Mouse (Mus musculus) heart, postnatal 4 days (tissue): Measurements from ENCODE around the gene Alg6. TPM values are rescaled to one million over a fixed set of nuclear protein-coding genes. Genes with fewer than 3 reads are reported as not detected.
A peak's percentile ranks its signal among the peaks of the same experiment; 100 is the strongest.

Experiments used
- DNase-seq: peaks from one replicate; pipeline ENCODE4 v3.0.0; 2021
- total RNA-seq, 2 experiments: library from RNA; stranded (reverse); gene quantifications; 2 replicates each; pipeline ENCODE4 v1.2.3; 2021

Alg6 gene
- 1 to 10 TPM; 9.2 to 10.0 TPM for total RNA-seq

DNA sequence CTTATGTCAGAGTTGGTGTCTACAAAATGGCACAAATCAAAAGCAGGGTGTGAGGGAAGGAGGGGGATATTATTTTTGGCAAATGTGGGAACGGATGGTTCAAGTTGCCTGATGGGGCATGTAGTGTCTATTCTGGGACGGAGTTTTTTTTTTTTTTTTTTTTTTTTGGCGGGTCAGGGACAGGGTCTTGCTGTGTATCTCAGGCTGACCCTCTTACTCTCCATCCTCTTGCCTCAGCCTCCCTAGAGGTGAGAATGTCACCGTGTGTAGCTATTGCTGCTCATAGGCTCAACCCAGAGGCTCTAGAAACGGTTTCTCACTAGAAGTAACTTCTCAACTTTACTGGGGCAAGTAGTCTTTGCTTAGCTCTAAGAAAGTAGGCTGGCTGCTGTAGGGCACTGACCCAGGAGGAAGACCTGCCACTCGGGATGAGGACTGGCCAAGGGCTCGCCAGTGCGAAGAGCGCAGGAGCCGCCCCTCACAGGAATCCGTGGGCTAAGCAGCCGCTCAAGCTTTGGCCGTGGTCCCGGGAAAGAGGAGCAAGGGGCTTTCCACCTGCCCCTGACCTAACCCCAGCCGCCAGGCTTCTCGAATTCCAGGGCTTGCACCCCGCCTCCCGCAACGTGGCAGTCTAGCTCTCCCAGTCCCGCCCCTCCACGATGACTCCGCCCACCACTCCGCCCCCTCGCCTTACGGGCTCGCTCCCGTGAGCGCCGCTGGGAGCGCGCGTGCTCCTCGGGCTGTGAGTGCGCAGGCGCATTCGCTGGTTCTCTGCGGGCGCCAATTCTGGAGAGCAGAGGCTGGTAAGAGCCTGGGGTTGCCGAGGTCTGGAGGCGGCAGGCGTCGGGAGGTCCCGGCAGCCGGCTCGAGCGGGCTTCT lies at the start of gene Alg6:
Gene Alg6 (plus strand): TSS at position 761 of the 879 bp plus-strand sequence.
- DNase-seq, result peak; percentile 99

DNA sequence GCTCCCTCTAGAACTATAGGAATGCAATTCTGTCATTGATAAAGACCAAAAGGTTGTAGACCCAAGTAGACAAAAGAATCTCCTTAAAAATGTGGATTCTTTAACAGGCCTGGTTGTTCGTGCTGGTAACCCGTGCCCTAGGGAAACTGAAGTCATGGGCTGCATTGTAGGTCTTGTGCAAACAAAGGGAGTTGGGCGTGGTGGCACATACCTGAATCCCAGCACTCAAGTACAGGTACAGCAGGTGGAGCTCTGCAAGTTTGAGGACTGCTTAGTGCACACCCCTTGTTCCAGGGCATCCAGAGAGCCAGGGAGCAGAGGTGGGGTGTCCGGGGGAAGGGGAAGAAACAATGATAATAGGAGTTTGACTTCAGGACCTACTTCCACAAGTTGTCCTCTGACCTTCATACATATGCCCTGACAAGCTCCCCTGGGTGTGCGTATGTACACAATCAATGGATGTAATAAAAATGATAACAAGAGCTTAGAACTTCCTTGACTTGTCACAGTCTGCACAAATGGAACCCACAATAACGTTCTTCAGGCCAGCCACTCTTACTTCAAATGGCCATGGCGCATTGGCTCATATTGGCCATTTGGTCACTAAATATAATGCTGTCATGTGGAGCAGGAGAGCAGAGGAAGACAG lies 45.1 kb upstream of the Alg6 start:
- no peak for DNase-seq

DNA sequence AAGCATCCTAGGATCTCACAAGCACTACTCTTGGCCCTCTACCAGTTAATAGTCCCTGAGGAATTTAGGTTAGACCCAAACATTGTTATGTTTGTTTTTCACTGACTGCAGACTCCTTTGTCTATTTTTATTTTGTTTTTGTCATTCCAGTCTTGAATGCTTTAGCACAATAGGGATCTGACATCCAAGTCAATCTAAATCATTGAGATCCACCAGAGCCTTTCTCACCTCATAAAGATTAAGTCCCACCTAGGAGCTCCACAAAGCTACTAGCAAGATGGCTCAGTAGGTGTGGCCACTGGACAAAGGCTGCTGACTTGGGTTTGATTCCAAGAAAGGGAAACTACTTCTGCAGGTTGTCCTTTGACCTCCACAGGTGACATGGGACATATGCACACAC lies 40.3 kb upstream of the Alg6 start:
- no peak for DNase-seq

DNA sequence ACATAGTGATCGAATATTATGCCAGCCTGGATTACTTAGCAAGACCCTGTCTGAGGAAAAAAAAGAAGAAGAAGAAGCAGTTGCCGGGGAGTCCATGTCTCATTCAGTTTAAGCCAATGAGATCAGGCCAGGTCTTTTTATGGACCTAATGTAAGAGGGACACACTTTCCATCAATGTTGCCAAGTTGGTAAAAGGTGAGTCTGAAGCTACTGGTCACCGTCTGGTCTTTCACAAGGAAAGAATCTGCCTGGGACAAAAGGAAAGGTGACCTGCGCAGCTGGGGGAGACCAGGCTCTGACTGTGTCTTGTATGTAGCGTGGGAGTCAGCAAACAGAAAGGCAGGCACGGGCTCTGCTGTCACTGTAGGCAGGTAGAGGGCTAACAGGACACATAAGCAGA lies 31.5 kb upstream of the Alg6 start:
- peak; percentile 43 for DNase-seq

GRCm38 (mm10) chr4:99686308-99686707 lies 29.2 kb upstream of the Alg6 start:
- DNase-seq, result no peak

GRCm38 (mm10) chr4:99712583-99713183 lies 2.8 kb upstream of the Alg6 start:
- DNase-seq, result no peak

DNA sequence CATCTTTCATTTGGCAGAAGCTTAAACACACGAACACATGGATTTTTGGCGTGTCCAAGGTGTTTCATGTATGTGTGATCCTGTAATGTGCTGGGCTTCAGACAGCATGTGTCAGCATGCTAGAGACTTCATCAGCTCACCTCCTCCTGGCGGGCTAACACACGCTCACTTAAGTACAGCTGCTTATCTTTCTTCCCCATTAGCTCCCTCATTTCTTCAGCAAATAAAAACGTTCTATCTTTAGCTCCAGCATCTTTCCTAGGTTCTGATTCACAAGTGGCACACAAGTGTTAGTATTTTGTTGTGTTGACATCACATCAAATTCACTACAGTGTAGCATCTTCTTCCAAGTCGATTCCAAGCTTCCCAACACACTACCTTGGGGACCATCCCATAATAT lies 1.5 kb upstream of the Alg6 start:
- no peak for DNase-seq

GRCm38 (mm10) chr4:99715783-99716416 lies 436 bp downstream of the Alg6 start:
- no peak for DNase-seq

GRCm38 (mm10) chr4:99717905-99718304 lies 2.4 kb downstream of the Alg6 start:
- DNase-seq, result no peak

DNA sequence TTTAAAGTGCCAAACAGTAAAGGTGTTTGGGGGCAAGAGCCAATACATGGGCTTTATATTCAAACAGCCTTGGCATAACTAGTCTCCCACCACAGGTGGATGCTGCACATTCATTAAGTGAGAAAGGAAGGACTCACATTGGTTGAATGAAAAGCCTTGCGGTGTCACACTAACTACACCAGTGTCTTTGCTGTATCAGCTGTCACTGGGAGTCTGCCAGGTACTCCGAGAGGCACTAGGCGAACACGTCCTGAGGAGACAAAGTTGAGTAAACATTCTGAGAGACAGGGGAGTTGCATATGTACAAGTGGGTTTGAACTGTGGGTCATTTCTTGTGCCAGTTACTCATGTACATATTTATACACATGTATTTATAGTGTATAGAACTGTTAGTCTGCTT lies 8.9 kb downstream of the Alg6 start:
- DNase-seq, result no peak

GRCm38 (mm10) chr4:99725914-99726451 lies 10.5 kb downstream of the Alg6 start:
- DNase-seq, result no peak

DNA sequence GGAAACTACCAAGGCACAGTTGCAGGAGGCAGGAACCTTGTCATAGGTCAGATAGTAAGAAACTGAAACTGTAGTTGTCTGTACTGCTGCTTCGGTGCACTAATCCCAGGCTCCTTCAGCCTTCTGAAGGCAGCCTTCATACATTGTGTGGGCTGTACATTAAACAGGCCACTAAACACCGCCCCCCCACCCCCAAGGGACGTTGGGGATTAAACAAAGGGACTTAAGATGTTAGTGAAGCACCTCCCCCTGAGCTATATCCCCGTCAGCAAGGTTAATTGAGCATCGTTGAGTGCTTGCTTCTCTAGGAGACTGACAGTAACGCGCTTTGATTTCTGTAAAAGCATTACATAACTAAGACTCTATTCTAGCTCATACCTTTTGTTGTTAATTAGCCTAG lies 24.4 kb downstream of the Alg6 start:
- no peak for DNase-seq

GRCm38 (mm10) chr4:99752426-99752825 lies 37.0 kb downstream of the Alg6 start:
- DNase-seq, result no peak

GRCm38 (mm10) chr4:99766303-99766702 lies 50.8 kb downstream of the Alg6 start:
- no peak for DNase-seq

DNA sequence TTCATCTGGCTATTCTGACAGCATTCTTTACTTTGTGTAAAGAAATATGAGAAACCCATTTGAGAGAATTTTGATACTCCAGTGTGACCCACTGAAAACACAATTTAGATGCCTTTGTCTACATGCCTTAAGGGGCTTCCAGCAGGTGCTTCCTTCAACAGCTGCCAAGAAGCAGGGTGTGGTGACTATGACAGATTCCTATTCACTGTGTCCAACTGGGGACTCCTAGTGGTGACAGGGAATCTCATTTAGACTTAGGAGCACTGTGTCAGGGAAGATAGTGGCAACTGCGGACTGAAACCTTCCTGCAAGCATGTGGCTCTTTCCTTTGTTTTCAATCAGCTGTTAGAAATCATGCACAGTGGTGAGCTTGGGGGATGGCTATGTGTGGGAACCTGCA lies 51.3 kb downstream of the Alg6 start:
- DNase-seq, result peak; percentile 48

- DNase-seq, result peak; percentile 14
Observed at GRCm38 (mm10) chr4:99770555-99770954, 55.1 kb downstream of the Alg6 start.

DNA sequence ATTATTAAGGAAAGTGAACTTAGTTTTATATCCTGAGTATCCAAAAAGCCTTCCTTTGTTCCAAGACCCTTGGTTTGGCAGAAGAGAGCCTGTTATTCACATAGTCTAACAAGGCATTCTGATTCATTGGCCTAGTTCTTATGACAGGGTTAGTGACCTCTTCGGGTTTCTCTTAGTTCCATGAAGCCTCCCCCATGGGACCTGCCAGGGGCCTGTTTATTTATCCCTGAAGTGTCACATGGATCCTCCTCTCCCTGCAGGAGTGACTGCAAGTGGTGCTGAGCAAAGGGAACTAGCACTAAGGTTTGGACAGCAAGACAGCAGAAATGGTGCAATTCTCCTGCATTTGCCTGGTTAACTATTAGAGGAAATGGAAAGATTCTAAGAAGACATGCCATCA lies 57.6 kb downstream of the Alg6 start:
- DNase-seq, result no peak

DNA sequence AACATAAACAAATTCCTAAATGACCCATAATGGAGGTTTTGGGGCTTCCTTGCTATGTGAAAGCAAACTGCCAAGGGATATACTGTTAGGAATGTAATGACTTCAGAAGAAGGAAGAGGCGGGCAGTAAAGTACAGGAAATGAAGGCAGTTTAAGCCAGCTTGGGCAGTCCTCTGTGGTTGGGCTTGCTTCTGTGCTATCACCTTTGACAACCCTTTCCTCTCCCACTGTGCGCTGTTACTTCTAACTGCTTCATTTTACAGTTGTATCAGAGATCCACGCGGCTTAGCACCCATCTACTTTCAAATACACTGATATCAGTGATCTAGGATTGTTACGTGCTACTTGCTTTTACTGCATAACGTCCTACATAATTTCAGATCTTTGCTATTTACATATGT lies 76.9 kb downstream of the Alg6 start:
- no peak for DNase-seq
